Mouse (Mus musculus): ENCODE data around the gene Tmem37.

GRCm38 (mm10) chr1:120038594-120038993 is 35.3 kb downstream of the Tmem37 start:
- no peak for TF ChIP-seq CTCF (conservative IDR thresholded peaks at IDR 0.05; ENCODE audit: low read length)
- TF ChIP-seq POU5F1 (IDR thresholded peaks at IDR 0.05; ENCODE audit: borderline replicate concordance, low read length) = no peak

All from E14TG2a.4 (cell line).